Mouse (Mus musculus) spleen, postnatal 36 days (tissue): ENCODE data around the gene Olfr221.
"Not testable (repeated sequence)": the region's sequence is repeated elsewhere in the genome, so short reads cannot be mapped to it uniquely, and the experiment has no call there.

ENCODE experiments used
- DNase-seq, 2 experiments: peaks; one replicate each; pipeline ENCODE4 v3.0.0; 2022; ENCODE audit warnings: low spot score in 2 of 2, mixed read lengths in 1 of 2

The Olfr221 gene

DNA sequence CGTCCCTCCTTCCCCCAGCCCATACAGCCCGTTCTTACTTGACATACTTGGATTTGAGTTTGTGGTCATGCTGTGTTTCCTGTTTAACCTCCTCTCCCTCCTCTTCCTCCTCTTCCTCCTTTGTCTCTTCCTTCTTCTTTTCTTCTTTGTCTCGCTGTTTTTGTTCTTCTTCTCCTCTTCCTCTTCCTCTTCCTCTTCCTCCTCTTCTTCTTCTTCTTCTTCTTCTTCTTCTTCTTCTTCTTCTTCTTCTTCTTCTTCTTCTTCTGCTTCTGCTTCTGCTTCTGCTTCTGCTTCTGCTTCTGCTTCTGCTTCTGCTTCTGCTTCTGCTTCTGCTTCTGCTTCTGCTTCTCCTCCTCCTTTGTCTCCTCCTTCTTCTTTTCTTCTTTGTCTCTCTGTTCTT is at the start of gene Olfr221:
TSS of gene Olfr221 (minus strand) at position 101 of the 400 bp plus-strand sequence.
- DNase-seq: not testable (repeated sequence)

DNA sequence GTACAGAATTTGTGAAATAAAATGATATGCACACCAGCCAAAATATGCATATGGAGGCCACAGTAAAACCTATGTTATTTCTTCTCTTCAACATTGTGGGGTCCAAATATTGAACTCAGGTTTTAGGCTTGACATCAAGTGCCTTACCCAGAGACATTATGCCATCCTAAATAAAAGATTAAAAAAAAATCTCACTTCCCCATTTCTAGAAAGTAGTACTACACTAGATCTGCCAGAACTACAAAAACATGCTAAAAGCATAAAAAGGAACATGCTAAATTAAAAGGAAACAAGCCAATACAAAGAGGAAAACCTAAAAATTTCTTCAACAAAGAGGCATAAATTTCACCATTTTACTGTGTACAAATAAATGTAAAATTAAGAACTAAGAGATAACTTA is 40.8 kb upstream of the Olfr221 start:
- no peak for DNase-seq

DNA sequence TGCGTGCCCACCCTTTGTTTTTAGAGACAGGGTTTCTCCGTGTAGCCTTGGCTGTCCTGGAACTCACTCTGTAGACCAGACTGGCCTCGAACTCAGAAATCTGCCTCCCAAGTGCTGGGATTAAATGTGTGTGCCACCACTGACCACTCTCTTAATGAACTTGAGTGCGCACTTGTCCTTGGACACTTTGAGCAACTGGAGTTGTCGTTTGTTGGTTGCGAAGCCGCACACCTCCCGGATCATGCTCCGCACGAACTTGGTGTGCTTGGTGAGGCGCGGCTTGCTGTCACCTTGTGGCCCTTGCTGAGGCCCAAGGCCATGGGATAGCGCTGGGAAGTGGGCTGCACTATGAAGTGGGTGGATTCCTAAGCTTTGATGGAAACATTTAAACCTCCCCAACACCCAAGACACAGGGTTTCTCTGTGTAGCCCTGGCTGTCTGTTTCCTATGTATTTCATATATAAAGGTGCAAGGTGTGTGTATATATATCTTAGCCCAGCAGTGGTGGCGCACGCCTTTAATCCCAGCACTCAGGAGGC is 29.4 kb upstream of the Olfr221 start:
- no peak for DNase-seq

DNA sequence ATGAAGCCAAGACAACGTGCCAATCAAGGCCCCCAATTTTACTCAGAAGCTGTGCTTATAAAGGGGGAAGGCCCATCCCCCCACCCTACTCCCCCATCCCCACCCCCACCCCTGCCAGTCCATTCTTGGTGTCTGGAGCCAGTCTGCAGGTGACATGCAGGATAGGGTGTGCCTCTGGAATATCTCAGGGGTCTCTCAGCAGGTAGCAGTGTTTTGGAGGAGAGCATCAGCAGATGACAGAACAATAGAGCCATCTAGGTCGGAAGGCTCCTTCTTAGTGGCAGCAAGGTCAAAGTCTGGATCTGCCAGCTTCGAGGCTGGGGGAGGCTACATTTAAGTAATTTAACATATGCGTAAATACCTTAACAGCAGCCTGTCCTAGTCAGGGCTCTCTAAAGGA is 23.9 kb upstream of the Olfr221 start:
- no peak for DNase-seq

DNA sequence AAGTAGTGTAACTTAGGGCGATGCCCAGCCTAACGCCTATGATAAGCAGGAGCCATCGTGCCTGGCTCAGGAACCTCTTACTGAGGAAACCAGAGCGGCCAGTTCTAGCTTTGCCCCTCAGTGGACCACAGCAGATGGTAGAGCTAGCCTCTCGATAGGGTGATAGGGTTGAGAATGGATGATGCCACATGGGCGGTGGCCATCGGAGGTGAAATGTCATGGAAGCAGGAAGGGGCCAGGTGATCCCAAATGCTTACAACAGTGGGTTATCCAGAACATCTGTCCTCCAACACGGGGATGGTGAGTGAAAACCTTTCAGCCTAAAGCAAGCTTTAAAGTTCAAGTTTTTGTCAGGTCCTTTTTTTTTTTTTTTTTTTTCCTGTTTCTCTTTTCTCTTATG is 19.5 kb upstream of the Olfr221 start:
- DNase-seq: no peak

DNA sequence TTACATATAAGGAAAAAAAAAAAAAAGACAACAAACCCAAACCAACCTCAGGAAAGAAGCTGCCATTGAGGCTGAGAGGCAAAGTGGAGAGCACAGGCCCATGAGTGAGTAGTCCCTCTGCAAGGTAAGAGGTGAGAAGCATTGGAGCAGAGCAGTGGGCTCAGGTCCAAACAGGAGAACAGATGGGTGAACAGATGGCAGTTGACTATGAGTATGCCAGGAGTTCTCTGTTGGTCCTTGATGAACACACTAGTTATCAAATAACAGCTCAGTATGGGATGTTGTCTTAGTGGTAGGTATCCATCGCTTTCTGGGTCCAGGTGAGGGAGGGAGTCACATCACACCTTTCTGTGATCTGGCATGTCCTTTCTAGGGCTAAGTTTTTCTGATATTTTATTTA is 18.5 kb upstream of the Olfr221 start:
- DNase-seq: no peak

DNA sequence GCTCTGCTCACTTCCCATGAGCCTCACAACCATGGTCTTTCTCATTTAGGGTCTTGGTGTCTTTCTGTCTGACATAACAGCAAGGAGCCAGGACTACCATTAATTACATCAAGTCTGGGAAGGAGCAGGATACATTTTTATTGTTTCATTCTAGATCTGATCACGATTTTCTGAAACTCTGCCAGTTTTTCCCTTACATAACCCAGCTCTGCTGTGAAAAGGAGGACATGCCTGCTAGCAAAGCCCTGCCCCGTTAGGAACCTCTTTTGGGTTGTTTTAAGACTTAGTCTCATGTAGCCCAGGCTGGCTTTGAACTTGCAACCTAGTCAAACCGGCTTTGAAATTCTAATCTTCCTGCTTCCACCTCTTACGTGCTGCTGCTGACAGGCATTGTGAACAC is 17.7 kb upstream of the Olfr221 start:
- DNase-seq: no peak

DNA sequence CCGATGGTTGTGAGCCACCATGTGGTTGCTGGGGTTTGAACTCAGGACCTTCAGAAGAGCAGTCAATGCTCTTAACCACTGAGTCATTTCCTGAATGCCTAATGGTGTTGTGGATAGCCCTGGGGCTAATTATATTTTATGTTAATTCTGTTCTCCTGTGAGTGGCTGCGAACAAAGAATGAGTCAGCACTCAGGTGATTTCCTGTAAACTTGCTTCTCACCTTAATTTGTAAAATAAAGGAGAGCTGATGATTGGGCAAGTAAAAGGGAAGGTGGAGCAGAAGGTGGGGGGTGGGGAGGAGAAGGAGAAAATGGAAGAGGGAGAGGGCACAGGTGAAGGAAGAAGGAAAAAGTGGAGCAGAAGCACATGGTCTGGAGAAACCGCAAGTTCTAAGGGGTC is 10.5 kb upstream of the Olfr221 start:
- not testable (repeated sequence) for DNase-seq

DNA sequence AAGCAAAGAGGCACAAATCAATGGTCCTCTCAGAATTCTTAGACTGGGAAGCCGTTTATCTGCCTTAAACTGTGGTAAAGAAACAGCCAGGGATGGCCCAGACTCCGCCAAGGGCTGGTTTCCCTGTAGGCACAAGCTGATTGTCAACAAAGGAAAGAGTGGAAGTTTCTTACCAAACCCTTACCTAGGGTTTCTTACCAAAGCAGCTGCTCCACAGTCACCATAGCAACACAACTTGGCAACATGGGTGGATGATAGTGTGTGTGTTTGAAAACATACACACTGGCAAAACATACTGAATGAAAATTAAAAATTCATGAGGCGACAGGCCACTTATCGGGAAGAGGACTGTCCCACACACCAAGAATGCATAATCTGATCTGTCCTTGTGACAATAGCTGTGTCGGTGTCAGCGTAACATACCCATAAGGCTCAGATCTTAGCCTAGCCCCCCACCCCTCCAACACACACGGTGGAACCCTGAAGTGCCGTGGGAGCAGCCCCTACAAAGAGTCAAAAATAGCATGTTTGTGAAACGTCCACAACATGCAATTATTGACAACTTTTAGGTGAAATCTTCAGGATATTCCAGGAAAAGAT is 3.8 kb upstream of the Olfr221 start:
- no peak for DNase-seq

DNA sequence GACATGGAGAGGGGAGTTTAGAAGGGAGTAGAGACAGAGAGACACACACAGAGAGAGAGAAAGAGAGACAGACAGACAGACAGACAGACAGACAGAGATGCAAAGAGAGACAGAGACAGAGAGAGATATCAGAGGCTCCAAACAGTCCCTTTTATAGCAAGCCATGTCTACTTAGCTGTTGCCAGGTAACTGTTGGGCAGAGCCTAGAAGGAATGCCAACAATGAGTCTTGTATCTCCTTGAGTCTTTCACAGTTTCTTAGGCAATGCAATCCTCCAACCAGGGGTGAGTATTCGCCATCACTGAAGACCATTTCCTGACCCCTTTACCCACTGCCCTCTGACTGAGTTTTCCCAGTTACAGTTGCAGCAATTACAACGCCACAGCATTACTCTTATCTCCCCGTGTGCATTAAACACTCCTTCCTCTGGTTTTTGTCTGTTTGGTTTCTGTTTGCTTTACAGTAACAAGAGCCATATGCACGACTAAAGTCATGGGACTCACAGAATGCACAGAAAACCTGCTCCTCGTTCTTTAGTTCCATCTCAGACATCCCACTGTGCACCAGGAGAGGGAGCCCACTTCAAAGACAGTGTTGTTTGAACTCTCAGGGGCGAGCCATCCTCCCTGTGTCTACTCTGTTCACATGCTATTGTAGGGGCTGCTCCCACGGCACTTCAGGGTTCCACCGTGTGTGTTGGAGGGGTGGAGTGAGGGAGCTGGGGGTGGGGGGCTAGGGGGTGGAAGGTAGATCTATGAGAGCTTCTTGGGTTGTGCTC is 2.8 kb upstream of the Olfr221 start:
- DNase-seq: no peak

DNA sequence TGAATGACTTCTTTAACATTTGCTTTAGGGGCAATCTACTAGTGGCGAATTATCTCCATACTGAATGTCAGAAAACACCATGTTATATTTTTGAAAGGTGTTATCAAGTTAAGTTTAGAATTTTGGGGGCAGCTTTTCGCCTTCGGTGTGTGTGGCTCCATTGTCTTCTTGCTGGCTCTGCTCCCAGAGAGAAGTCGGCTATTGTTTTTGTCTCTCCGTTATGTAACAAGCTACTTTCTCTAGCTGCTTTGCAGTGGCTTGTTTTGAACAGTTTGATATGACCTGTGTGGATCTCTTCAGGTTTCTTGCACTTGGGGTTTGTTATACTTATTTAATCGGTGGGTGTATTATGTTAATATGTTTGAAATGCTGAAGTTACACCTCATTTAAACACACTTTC is 1.2 kb upstream of the Olfr221 start:
- DNase-seq: no peak

DNA sequence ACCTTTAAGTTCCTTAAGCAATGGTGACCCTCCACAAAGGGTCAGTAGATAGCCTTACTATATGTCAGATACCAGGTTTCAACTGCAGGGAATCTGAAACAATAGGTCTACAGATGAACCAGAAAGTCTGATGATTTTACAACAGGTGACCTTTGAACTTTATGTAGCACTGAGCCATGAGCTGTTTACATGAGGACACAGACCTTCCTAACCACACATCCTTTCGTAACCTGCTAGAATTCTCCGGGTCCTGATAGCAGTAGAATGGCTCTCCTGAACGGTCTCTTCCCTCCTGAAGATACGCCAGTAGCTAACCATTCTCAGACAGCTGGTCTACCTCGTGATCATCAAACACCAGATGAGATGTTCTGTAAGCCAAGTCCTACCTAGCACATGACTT is 2.9 kb downstream of the Olfr221 start:
- DNase-seq: no peak

DNA sequence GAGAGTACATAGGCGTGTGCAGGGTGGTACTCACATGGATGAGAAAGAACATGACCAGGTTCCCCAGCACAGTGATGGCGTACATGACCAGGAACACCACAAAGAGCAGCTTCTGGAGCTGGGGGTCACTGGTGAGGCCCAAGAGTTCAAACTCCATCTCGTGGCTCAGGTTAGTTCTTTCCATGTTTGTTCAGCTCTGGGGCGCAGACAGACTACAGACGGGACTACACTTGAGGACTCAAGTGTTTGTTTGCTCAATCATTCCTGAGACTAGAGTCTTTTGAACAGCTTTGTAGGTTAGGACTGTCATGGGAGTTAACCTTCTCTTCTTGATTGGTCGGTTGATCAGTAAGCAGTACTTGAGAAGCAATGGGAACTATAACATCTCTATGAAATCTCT is 6.3 kb downstream of the Olfr221 start:
- DNase-seq: no peak

DNA sequence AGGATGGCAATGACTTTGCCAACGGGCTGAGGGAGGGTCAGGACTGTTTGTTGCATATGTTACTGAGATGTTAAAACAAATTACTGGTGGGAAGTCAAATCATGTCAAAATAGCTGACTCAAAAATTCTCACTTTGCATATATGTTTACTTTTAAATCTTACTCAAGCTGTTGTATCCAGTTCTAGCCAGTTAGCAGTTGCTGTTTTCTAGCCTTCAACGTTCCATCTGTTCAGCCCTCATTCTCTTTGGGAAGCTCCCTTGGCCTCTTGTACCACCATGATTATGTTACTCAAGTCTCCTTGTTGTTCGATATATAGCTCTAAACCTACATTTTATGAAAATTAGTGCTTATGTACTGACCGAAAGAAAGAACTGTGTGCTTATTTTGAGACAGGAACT is 15.9 kb downstream of the Olfr221 start:
- DNase-seq: no peak

DNA sequence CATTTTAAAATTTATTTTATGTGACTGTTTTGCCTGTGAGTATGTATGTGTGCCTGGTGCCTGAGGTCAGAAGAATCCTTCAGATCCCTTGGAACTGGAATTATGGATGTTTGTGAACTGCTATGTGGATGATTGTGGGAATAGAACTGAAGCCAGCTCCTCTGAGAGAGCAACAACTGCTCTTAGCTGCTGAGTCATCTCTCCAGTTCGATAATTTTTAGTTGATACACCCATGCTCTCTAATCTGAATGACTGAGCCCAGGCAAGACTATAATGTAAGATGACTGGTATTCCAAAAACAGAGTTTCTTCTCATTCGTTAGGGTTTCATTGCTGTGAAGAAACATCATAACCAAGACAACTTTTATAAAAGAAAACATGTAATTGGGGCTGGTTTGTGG is 18.1 kb downstream of the Olfr221 start:
- no peak for DNase-seq

DNA sequence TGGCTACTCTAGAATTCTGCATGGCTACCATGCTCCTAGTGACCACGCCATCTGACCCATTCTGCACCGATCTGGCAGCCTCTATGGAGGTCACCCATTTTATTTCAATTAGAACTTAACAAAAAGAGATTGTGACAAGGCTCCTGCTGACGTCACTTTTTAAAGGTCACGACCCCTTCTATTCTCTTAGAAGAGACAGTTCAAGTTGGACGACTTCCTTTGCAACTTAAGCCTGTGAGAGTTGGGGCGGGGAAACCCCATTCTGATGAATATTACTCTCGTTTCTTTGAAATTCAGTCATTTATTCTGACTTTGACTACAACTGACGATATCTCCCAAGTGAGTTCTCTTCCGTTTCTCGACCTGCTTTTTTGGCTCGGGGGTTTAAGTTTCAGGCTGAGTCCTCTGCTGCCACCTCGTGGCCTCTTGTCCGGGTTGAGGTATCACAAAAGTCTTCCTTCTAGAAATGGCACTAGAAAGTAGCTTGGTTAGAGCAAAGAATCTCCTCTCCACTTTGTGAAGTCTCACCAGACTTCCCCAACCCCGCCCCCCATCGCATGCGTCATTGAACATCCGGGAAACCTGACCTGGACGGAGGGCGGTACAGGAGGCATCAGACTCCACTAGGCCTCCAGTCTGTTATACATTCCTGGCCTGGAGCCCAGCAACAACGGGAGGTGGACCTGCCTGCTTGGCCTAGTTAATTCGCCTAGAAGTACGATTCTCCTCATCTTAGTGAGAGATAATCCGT is 19.4 kb downstream of the Olfr221 start:
- peak; percentile 83 to 89 for DNase-seq

DNA sequence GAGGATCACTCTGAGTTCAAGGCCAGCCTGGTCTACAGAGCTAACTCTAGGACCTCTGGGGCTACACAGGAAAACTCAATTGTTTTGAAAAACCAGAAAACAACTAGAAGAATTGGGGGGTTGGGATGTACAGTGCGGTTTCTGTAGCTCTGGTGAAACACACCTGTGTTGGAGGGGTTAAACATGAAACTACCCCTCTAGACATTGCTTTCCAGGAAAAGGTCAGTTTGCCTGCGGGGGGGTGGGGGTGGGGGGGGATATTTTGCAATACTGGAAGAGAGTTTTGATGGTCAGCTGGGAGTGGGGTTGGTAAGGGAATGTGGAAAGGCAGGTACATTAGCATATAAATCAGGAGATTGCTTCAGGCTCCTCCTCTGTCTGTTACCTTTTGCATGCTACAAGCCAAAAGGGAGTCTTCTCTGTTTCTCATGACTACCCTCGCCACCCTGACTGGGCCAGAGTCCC is 20.0 kb downstream of the Olfr221 start:
- no peak for DNase-seq

DNA sequence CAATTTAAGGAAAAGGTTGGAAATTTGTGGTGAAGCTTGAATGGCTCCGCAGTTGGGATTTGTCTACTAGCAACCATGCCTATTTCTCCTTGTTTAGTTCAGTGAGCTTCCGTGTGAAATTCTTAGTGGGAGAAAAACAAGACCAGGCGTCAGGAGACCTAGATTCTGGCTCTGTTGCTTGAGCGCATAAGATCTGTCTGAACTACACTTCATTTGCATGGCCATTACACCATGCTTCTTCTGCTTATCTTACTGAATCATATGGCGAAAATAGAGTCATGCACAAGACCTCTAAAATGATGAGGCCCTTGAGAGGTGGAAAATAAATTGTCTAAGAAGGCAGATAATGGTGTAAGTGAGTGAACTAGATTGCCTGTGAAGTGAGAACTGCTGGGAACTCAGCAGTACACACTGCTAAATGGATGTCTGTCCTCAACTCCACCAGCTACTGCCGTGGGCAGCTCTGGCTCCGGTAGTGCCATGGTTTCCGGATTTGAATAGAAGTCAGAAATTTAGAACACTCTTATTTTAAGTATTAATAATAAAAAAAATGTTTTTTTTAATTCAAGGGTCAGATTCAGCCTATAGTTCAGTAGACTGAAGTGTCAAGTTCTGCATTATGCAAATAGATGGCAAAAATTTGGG is 20.6 kb downstream of the Olfr221 start:
- DNase-seq: no peak

DNA sequence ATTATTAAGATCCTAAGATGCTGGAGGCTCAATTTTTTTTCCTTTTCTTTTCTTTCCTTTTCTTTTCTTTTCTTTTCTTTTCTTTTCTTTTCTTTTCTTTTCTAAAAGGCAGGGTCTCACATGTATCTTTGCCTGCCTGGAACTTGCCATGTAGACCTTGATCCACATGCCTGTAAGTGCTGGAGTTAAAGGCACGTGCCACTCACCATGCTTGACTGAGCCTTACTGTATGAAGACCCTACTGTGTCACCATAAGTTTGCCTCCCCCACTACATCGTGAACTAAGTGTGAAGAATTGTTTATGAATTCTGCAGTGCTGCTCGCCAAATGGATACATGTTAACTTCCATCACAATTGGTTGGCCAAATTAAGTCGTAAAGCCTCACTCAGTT is 21.1 kb downstream of the Olfr221 start:
- no peak for DNase-seq

DNA sequence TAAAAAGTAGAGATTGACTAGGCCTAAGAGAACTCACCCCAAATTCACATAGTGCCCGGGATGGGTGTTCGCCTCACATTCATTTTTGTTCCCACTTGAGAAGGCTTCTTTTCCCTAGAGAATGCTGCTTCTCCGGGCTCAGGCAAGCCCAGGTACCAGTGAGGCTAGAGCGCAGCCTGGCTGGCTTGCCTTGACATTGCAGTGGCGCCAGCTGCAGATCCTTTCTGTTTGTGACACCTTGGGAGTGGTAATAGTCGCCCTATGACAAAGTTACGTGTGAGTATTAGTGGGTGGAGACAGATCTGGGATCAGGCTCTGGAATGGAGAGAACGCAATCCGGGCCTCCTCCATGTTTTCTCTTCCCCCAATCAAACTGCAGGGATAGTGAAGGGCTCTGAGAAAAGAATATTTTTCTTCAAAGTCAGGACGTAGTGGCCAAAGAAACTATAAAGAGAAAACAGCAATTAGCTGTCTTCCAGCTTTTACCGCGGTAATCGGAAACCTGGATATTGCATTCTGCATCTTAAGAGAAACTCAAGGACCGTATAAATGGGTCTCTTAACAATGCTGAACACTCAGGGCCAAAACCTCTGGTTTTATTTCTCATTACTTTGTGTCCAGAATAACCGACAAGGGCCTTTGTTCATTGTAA is 21.6 kb downstream of the Olfr221 start, which contains the start of gene Zfp219:
TSS of gene Zfp219 (minus strand) at position 248 of the 652 bp plus-strand sequence.
- DNase-seq: peak; percentile 70 to 75

DNA sequence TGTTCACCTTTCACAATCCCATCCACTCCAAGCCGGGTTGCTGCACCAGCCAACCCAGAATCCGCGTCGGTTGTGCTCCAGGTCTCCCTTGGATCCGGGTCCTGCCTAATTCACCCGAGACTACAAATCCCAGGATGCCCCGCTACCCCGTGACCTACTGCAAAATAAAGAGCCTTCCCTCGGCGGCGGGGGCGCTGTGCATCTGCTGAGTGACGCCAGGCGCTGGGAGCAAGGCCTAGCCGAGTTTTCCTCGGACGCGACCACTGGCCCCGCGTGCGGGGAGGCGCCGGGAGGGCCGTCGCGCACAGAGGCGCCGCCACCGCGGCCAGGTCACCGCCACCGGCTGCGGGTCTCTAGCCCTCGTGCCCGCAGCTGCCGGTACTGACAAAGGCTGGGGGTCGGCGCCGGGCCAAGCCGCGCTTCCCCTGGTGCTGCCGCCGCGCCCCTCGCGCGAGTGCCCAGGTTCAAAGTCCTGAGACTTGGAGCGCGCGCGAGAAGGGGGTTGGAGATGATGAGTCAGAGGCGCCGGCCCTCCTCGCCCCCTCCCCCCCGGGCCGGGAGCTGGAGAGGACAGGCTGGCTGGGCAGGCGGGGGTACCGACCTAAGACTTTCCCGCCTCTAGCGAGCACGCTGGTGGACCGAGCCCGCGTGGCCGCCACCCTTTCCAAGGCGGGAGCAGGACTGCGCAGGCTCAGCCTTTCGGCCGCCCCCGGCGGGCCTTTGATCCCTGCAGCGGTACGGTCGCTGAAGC is 22.5 kb downstream of the Olfr221 start:
- peak; percentile 95 to 97 for DNase-seq
